Mouse (Mus musculus) urinary bladder, adult 18-20 months (tissue): ENCODE measurements around the gene Nln.
A peak's percentile ranks its signal among the peaks of the same experiment; 100 is the strongest.

ENCODE experiments used
- DNase-seq, 2 experiments: peaks; one replicate each; pipeline ENCODE4 v3.0.0; 2022; ENCODE audit warnings: low spot score in 2 of 2, mixed read lengths in 2 of 2

Gene Nln

DNA sequence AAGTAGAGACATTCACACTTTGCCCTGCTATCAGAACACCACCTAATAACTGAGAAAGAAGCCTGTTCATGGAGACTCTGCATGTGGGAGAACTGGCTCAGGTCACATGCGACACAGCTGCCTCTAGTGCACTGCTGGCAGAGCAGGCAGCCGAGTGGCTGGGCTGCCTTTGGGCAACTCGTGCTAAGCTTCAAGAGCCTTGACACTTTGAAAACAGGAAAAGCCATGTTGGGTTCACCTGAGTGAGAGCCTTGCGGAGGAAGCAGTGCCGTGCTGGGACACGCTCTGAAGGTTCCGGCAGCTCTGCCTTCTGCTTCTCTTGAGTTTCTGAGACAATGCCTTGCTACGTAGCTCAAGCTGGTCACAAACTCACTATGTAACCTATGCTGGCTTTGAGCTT lies 66.7 kb downstream of the Nln start:
- DNase-seq: no peak

DNA sequence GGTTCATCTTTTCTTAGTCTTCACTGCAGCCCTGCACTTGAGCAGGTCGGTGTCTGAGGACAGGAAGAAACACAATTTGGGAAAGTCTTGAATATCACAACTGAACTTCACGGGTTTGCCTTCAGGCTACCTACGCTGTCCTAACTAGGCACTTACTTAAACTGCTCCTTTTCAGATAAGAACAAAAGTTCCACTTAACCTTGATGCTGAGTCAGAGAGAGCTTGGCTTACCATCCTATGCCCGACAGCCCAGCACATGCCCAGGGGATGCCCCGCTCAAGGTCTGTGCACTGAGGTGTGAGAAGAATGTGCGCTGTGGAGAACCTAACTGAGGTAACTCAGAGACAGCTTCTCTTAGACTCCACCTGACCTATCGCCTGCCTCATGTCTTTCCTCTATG lies 67.9 kb downstream of the Nln start:
- DNase-seq: no peak

DNA sequence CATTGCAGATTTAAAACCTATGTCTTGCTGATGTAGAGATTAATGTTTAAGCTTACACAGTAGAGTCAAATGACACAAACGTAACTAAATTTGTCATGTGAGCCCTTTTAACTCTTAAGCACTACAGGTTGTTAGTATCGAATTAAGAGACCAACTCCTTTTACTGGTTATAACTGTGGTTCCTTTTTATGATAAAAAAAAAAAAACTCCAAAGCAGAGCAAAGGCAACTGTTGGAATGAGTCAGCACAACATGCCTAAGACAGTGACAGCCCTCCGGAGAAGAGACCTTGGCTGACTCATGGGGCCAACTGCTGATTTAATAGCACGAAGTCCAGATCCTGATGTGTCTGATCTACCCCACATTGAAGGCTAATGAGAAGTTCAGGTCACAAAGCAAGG lies 68.5 kb downstream of the Nln start:
- no peak for DNase-seq

DNA sequence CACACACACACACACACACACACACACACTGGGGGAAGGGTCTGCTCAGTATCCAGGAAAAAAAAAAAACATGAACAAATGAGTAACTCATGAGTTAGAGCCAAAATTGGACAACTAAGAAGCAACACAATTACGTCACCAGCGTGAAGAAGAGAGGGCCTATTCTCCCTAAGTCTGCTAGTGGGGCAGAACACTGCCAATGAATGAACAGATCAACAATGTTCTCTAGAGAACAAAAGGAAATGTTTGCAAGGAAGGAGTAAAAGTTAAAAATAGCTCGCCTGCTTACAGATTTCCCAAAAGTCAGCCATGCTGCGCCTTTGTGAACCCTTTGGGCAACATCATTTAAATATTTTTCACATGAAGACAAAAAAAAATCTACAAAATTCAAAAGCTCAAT lies 69.6 kb downstream of the Nln start:
- DNase-seq: no peak

DNA sequence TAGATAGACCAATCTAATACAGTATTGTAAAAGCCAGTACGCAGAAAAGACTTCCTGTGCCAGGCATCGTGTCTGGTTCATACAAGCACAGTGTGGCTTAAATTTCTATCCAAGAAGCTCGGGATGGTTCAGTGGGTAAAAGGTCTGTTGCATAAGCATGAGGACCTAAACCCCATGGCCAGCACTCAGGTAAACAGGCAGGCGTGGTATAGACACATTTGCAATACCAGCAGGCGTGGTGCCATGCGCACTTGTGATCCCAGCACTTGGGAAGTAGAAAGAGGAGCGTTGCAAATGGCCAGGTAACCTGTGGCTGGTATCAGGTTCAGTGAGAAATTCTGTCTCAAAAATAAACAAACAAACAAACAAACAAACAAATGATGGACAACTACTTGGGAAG lies 70.5 kb downstream of the Nln start:
- no peak for DNase-seq

DNA sequence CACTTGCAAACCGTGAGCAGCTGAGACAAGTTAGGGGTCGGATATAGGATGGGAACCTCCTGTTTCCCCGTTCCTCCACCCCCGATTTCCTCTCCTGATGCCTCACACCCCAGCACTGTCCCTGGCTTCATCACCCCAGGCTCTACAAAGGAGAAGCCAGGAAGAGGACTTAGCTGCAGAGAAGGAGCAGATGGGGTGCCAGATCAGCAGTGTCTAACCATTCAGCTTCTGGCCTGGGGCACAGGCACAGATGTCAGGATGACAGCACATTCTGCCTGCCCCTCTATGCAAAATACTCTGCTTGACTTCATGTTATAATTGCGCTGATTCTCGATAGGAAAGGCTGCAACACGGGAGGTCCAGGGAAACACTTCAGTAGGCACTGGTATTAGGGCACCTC lies 71.1 kb downstream of the Nln start:
- no peak for DNase-seq

DNA sequence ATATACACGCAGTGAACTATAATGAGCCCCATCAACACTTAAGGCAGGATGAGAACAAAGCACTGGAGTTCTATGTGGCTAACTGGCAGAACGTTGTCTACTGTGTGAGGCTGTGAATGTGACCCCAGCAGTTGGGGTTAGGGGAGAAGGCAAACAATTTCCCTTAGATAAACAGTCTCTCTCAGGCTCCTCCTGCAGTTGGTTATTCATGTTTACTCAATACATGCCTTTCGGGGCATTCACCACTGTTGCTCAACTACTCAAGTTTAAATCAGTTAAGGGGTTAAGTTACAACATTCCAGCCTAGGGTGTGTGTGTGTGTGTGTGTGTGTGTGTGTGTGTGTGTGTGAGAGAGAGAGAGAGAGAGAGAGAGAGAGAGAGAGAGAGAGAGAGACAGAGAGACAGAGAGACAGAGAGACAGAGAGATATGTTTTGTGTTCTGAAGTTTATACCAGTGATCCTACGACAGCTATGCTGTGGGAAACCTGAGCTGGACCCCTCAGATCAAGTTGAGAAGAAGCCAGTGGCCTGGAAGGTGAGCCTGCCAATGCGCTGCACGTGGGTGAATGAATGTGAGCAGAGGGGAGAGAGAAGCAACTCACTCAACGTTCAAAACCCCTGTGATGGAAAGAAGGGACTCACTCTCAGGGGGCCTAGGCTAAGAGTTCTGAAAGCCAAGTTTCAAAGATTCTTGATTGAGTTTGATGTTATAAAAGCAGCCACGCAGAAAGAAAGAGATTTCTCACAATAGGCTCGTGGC lies 71.7 kb downstream of the Nln start:
- DNase-seq: peak in 1 of 2 experiments; percentile 40

DNA sequence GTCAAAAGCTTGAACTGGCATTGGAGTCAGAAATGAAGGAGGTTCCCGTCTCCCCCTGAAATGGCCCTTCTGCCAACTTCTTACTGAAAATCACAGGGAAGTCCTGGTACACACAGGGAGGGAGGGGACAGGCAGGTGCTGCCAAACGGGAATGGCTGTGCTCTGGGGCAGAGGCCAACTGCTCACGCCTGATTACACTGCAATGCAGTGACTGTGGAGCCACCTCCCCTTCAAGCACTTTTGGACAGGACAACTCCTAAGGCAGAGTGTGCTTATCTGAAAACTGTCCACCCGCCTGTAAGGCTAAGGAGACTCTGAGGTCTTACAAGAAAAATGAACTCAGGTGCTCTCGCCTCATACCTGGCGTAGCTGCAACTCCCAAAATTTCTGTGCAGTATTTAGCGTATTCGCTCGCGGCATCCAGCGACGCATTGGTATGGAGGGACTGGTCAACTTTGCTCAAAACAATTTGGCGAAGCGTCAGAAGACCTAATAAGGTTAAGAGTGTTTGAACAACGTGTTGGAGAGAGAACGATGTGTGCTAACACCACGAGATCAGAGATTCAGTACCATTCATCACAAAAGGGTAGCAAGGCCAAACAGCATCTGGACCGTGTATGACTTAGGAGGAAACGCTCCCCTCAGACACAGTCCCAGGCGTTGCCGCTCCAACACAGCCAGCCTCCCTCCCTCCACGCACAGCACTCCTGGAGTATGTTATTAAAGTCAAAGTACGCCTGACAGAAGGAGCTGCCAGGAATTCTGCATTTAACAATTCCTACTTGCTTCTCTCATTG lies 72.7 kb downstream of the Nln start:
- peak in 1 of 2 experiments; percentile 57 for DNase-seq

DNA sequence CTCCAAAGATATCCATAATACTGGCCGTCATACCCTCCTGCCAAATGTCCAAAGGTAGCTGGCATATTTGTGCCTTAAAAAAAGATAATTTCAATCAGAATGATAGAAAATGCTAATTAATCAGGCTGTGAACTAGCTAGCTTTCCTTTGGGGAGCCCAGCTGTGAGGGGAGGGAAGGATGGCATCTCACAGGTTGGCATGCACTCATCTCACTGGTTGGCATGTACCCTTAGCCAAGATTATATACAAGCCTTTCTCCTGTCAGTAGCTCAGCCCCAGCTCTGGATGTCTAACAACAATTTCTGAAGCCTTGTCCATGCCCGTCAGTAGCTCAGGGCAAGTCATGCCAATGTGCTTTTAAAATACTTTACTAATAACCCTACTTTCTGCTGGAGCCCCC lies 73.8 kb downstream of the Nln start:
- no peak for DNase-seq

DNA sequence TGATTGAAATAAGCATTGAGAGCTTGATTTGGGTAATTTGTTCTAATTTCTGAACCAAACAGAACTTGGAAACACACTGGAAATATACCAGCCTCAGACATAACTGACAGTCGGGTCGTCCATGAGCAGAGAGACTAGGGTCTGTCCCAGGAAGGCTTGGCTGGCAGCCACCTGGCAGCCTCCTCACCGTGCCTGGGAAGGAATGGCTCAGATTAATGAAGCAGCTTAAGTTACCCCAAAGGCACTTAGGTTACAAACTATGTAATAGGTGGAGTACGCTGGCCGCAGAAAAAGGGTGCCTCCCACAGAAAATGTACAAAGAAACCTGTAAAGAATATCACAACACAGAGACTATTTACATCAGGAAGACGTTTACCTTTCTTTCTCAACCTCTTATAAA lies 74.6 kb downstream of the Nln start:
- DNase-seq: no peak

DNA sequence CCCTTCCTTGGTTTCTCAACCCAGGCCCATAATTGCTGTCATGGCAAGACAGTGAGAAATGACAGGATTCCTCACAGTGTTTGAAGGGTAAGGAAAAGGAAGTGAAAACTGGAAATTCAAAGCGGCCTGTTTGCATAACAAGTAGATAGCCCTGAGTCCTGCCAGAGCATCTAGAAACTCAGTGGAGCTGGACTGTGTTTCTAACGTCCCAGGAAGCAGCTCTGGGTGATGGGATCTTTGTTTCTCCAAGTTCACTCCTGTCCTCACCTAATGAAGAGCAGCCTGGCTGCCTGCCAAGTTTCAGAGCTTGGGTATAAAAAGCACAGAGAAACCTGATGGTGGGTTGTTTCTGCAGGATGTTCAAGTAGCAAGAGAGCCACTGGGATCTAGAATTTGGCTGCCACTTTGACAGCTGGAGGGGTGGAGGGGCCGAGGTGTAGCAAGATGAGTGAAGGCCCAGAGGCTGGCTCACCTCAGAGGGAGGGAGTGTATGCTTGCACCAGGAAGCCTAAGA lies 76.7 kb downstream of the Nln start:
- no peak for DNase-seq

DNA sequence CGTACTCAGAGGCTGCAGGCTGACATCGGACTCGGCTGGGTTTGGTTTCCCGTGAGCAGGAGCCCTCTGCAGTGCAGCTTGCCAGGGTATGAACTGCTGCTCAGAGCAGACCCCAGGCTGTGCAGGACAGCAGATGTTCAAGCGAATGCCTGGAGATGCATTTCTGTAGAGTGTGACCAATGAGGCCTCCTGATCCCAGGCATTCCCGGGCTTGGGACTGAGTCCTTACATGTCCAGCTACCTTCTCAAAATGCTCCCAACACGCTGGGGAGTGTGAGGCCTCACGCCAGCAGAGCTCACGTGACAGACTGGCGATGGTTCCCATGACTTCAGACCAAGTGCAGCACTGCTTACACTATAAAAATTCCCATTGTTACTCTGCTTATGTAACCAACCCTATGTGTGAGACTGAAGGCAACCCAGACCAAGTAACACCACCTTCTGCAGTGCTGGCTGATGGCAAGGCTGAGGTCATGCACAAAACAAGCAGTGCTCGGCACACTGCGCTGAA lies 77.5 kb downstream of the Nln start:
- DNase-seq: no peak

DNA sequence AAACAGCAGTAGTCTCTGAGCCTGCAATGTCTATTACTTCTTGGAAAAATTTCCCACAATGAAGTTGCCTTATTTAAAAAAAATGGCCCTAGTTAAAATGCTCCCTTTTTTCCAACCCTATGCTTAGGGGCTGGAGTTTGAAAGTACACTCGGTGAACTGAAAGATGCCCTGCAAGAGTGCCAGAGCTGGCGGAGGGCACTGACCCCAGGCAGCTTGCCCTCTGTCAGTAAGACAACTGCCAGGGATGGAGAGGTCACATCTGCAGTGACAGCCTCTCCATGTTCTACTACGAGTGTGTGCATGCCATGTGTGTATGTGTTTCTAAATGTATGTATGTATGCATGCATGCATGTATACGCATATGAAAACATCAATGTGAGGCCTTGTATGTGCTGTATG lies 78.5 kb downstream of the Nln start:
- DNase-seq: no peak

DNA sequence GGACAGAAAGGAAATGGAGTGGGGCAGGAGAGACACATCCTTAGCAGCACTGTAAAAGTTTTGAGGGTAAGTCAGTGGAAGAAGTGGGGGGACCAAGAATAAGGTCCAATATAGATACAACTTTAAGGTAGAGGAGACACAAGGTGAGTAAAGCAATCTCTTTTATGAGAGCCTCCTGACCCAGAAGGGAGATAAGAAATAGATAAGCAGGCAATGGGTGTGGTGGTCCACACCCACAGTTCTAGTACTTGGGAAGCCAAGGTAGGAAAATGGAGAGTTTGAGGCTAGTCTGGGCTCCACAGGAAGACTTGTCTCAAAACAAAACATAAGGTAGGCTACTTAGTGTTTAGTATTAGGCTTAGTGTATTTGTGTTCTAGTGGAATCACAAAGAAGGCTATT lies 79.9 kb downstream of the Nln start:
- no peak for DNase-seq

DNA sequence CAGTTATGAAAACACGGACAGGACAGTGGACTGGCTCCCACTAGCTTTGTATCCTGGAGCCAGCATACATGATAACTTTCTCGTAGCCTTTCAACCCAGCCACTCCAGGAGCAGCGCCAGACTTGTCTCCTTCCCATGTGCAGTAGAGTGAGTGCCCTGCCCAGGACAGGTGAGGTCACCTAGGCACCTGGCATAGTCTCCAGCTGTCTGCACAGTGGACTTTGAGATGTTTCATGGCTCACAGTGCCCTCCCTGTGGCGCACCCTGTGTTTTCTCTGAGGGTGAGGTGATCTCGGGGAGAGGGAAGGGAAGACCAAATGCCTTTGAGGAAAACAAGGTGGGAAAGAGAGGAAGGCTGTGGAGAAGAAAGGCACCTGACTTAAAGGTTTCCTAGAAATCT lies 80.3 kb downstream of the Nln start:
- DNase-seq: no peak

DNA sequence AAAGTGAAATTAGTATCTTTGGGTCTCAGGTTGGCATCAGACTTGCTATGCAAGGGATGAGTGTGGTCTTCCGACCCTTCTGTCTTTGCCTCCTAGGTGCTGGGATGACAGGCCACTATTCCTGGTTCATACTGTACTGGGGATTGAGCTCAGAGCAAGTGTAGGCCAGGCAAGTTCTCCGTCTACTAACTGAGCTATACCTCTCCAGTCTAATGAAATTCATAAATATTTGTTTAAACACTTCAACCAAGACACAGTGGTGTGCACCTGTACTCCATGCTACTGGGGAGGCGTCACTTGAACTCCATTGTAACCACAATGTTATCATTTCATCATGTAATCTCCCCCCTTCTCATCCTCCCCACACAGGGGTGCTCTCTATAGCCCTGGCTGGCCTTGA lies 82.9 kb downstream of the Nln start:
- no peak for DNase-seq

DNA sequence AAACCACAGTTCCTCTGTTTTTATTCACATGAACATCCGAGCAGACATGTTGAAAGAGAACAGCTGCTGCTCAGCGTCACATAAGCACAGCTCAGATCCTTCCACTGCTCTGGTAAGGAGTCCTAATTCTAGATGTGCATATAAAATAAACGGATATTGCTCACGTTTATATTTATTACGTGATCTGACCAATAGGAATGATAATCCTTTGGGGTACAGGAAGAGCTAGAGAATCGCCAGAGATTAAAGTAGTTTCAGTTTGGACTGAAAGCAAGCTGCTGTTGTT lies 83.8 kb downstream of the Nln start:
- no peak for DNase-seq

DNA sequence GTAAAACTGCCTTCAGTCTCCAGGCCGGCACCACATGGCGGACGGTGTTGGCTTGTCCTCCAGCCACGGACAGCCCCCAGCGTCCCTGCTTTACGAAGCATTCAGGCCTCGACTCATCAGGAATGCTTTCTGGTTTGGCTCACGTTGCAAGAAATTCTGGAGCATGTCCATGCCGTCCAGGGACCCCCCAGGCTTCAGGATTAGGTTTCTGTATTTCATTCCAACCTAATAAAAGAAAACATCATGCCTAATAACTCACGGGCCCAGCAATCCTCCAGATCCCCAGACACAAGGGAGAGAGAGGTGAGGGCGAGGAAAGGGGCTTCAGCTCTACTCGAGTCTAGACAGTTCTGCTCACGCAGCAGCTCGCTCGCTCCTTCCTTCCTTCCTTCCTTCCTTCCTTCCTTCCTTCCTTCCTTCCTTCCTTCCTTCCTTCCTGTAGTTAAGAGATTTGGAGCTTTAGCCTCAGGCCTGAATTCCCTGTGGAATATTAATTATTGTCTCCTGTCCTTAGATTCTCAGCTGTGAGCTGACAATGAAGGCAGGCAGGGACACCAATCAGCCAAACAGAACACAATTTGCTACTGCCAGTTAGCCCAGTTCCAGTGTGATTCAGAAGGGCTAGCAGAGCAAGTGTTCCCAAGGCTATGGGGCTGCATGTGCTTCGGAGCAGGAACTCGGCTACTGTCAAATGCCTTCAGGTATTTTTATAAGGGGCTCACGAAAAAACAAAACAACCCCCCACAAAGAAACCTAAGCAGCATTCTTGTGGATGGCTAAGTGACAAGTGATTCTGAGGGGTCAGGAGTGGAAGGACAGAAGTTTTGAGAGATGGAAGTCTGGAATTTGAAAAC lies 84.3 kb downstream of the Nln start:
- no peak for DNase-seq

DNA sequence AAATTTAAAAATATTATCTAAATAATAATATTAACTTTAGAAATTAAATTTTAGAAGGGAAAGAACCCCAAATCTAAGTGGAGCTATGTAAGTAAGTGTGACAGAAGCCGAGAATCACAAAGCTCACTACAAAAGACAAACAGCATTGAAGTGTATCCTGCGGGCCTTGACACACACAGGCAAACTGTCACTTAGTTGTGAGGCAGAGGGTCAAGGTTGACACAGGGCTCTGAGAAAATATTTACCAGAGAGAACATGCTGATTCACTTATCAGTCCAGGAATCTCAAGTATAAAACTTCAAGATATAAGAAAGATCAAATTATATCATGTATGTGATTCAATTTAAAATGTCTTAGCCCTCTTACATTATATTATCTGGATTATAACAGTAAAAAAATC lies 85.1 kb downstream of the Nln start:
- no peak for DNase-seq

DNA sequence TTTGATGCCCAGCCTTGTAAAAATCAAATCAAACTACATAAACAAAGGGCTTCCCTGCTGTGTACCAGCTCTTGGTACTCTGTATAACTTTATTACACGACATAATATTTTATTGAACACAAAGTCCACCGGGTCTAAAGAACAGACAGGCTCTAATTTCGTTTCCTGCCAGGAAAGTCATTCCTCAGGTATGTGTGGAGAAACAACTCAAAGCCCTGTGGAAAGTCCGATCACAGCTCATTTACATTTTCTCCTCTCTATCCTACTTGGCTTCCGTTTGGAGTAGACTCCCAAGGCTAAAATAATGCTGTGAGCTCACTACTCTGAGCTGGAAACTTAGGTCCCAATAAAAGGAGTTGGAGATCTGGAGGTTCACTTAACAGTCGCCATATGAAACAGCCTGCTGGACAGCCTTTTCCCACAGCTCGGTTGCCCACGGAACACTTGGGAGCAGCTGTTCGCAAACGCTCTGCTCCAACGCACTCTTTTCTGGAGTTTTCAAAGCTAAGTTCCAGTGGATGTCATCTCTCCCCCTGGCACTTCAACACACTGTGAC lies 86.0 kb downstream of the Nln start:
- DNase-seq: no peak

DNA sequence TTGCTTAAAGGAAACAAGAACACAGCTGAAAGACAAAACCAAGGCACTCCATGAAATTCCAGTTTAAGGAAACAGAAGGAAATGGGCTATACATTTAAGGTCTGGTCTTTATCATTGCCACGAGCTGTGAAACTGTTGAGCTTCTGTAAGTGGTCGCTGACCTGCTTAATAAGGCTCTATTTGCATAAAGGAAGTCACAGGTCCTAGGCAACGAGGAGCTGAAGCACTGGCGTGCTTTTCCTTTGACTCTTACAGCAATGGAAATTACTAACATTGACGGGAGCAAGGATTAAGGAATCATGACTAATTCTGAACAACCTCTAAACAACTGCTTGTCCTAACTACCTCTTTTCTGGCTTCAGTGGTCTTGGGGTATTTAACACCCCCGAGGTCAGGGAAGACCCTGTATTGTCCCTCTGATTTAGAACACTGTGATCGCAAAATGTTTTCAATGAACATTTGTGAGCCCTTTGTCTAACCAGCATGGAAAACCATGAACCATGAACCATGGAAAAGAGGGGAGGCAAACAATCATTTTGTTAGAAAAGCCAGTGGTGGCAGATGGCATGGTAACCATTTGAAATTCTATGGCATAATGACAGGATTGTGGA lies 90.8 kb downstream of the Nln start:
- no peak for DNase-seq
